Mouse (Mus musculus) MEL (cell line): ENCODE results near the gene AA467197. TPM values are rescaled to one million over a fixed set of nuclear protein-coding genes. Genes with fewer than 3 reads are reported as not detected.

Experiments
- DNase-seq: peaks from one replicate; pipeline ENCODE4 v3.0.0; 2011; ENCODE audit warnings: low read depth, low spot score
- H3K27ac ChIP-seq: 2 replicates; pipeline ENCODE4 v1.5.1; 2012; ENCODE audit warnings: low read depth, mild to moderate bottlenecking, control low read depth, low read length, moderate library complexity; ENCODE audit not compliant: control insufficient read depth
- H3K27me3 ChIP-seq, 2 experiments: fragments of 150-350 bp in 1 of 2; sonication (generic) in 1 of 2; 2 replicates each; pipeline ENCODE4 v1.6.1; 2012; ENCODE audit warnings: low read length in 2 of 2, mild to moderate bottlenecking in 2 of 2, improper control_type of control experiment in 1 of 2, moderate library complexity in 1 of 2; ENCODE audit not compliant: insufficient read depth in 2 of 2, control insufficient read depth in 1 of 2
- H3K36me3 ChIP-seq, 2 experiments: 2 replicates each; pipeline ENCODE4 v1.6.1; 2012 to 2014; ENCODE audit warnings: low read length in 2 of 2, improper control_type of control experiment in 1 of 2, inconsistent platforms in 1 of 2, mild to moderate bottlenecking in 1 of 2; ENCODE audit not compliant: insufficient read depth in 2 of 2, control insufficient read depth in 1 of 2
- H3K4me1 ChIP-seq, 2 experiments: fragments of 150-350 bp in 1 of 2; sonication (generic) in 1 of 2; 2 replicates each; pipeline ENCODE4 v1.6.1; 2012; ENCODE audit warnings: low read length in 2 of 2, improper control_type of control experiment in 1 of 2, mild to moderate bottlenecking in 1 of 2; ENCODE audit not compliant: insufficient read depth in 2 of 2, control insufficient read depth in 1 of 2
- H3K4me3 ChIP-seq, 2 experiments: fragments of 150-350 bp in 1 of 2; sonication (generic) in 1 of 2; 2 replicates each; pipeline ENCODE4 v1.5.1; 2012; ENCODE audit warnings: low read depth in 2 of 2, low read length in 2 of 2, mild to moderate bottlenecking in 2 of 2, moderate library complexity in 2 of 2, control low read depth in 1 of 2, improper control_type of control experiment in 1 of 2; ENCODE audit not compliant: control insufficient read depth in 1 of 2, insufficient read depth in 1 of 2
- H3K79me2 ChIP-seq: 2 replicates; pipeline ENCODE4 v1.6.1; 2012; ENCODE audit warnings: mild to moderate bottlenecking, low read length, moderate library complexity; ENCODE audit not compliant: control insufficient read depth, poor library complexity, insufficient read depth
- H3K9ac ChIP-seq: 2 replicates; pipeline ENCODE4 v1.6.1; 2012; ENCODE audit warnings: low read depth, mild to moderate bottlenecking, control low read depth, low read length, moderate library complexity; ENCODE audit not compliant: control insufficient read depth, poor library complexity, severe bottlenecking
- H3K9me3 ChIP-seq: fragments of 150-350 bp; sonication (generic); replicated peaks from 2 replicates; pipeline ENCODE4 v1.6.1; 2012; ENCODE audit warnings: mild to moderate bottlenecking, low read length, improper control_type of control experiment, moderate library complexity; ENCODE audit not compliant: insufficient read depth
- CTCF ChIP-seq, 3 experiments: IDR thresholded peaks in 2 of 3; conservative IDR thresholded peaks in 1 of 3; 2 replicates each; pipeline ENCODE4 v1.5.1; 2011 to 2012; ENCODE audit warnings: low read length in 3 of 3, low read depth in 2 of 3, mild to moderate bottlenecking in 2 of 3, improper control_type of control experiment in 1 of 3, inconsistent platforms in 1 of 3, mixed read lengths in 1 of 3, moderate library complexity in 1 of 3; ENCODE audit not compliant: control insufficient read depth in 1 of 3, insufficient read depth in 1 of 3, poor library complexity in 1 of 3, severe bottlenecking in 1 of 3
- ELF1 ChIP-seq: IDR thresholded peaks from 2 replicates; pipeline ENCODE4 v1.6.1; 2014; ENCODE audit warnings: low read depth, mild to moderate bottlenecking, inconsistent platforms, low read length, improper control_type of control experiment, moderate library complexity
- GATA1 ChIP-seq: IDR thresholded peaks from 2 replicates; pipeline ENCODE4 v1.6.1; 2011; ENCODE audit warnings: low read depth, low read length, improper control_type of control experiment
- HCFC1 ChIP-seq: IDR thresholded peaks from 2 replicates; pipeline ENCODE4 v1.6.1; 2012; ENCODE audit warnings: low read depth, mild to moderate bottlenecking, inconsistent platforms, low read length, improper control_type of control experiment, moderate library complexity
- KAT2A ChIP-seq: conservative IDR thresholded peaks from 2 replicates; pipeline ENCODE4 v1.6.1; 2012; ENCODE audit warnings: low read depth, low read length, improper control_type of control experiment, inconsistent platforms
- MAX ChIP-seq: IDR thresholded peaks from 2 replicates; pipeline ENCODE4 v1.6.1; 2011; ENCODE audit warnings: low read length, improper control_type of control experiment
- MEF2A ChIP-seq: IDR thresholded peaks from 2 replicates; pipeline ENCODE4 v1.6.1; 2014; ENCODE audit warnings: low read depth, mild to moderate bottlenecking, inconsistent platforms, low read length, improper control_type of control experiment; ENCODE audit not compliant: poor library complexity, insufficient replicate concordance, severe bottlenecking; ENCODE audit errors: extremely low read depth
- MYB ChIP-seq: IDR thresholded peaks from 2 replicates; pipeline ENCODE4 v1.6.1; 2011; ENCODE audit warnings: mild to moderate bottlenecking, low read depth, low read length, improper control_type of control experiment
- NELFE ChIP-seq: IDR thresholded peaks from 2 replicates; pipeline ENCODE4 v1.6.1; 2011; ENCODE audit warnings: low read depth, low read length, improper control_type of control experiment
- RAD21 ChIP-seq: IDR thresholded peaks from 2 replicates; pipeline ENCODE4 v1.6.1; 2011; ENCODE audit warnings: mild to moderate bottlenecking, low read depth, low read length, improper control_type of control experiment
- RCOR1 ChIP-seq: IDR thresholded peaks from 2 replicates; pipeline ENCODE4 v1.6.1; 2012; ENCODE audit warnings: low read depth, mild to moderate bottlenecking, inconsistent platforms, low read length, improper control_type of control experiment
- TBP ChIP-seq: IDR thresholded peaks from 2 replicates; pipeline ENCODE4 v1.8.0; 2011; ENCODE audit warnings: low read depth, low read length, improper control_type of control experiment
- polyA plus RNA-seq, 2 experiments: library from polyadenylated mRNA; stranded (reverse) in 1 of 2; unstranded in 1 of 2; fragments of >175 nt in 1 of 2; fragments of >200 nt in 1 of 2; gene quantifications; 2 replicates each; pipeline versions ENCODE4 v1.2.1 to v1.2.4; 2012; ENCODE audit warnings: low replicate concordance in 2 of 2, low read depth in 1 of 2; ENCODE audit not compliant: insufficient read length in 2 of 2, insufficient read depth in 1 of 2, missing spikeins in 1 of 2
- total RNA-seq: library from RNA; depleted of rRNA; stranded (reverse); fragments of 300-350 nt; gene quantifications from 2 replicates; pipeline ENCODE4 v1.2.3, GENCODE M21; 2012

Gene AA467197
- total and polyA plus RNA-seq, 3 experiments: not detected

- H3K4me3 ChIP-seq: no peak overlapping the region
- H3K79me2 ChIP-seq: no peaks in the 10 kb centered on the region
- no peaks in the 10 kb centered on the region for H3K4me1 ChIP-seq
- H3K27me3 ChIP-seq: no peaks in the 10 kb centered on the region
- no peak for DNase-seq
- no peak overlapping the region for H3K9ac ChIP-seq
- H3K9me3 ChIP-seq: no peaks in the 10 kb centered on the region
- H3K36me3 ChIP-seq: no peaks in the 10 kb centered on the region
- TF ChIP-seq NELFE: no peak
- TF ChIP-seq, all 39 proteins: peak for 0
- H3K27ac ChIP-seq: no peak overlapping the region
Observed at GRCm38 (mm10) chr2:122659825-122660224, 23.0 kb downstream of the AA467197 start.

- Histone ChIP-seq H3K79me2 (no peaks in the 10 kb centered on the region), H3K27ac (no peak overlapping the region), H3K9ac (no peak overlapping the region), H3K36me3 (no peaks in the 10 kb centered on the region), H3K9me3 (no peaks in the 10 kb centered on the region), H3K4me1 (no peaks in the 10 kb centered on the region), H3K4me3 (no peak overlapping the region), H3K27me3 (no peaks in the 10 kb centered on the region)
- no peak for DNase-seq
- TF ChIP-seq MAX (no peak), GATA1 (no peak), TBP (no peak), RCOR1 (no peak), HCFC1 (no peak), ELF1 (no peak), MYB (no peak), RAD21 (no peak), MEF2A (no peak), KAT2A (no peak), CTCF (IDR thresholded peaks at IDR 0.05 in 2 of 3, conservative IDR thresholded peaks at IDR 0.05 in 1 of 3; ENCODE audit: control insufficient read depth in 1 of 3, insufficient read depth in 1 of 3, low read depth in 2 of 3, low read length in 3 of 3, poor library complexity in 1 of 3, severe bottlenecking in 1 of 3) (no peak)
Observed at GRCm38 (mm10) chr2:122665253-122665972, 28.6 kb downstream of the AA467197 start.

DNA sequence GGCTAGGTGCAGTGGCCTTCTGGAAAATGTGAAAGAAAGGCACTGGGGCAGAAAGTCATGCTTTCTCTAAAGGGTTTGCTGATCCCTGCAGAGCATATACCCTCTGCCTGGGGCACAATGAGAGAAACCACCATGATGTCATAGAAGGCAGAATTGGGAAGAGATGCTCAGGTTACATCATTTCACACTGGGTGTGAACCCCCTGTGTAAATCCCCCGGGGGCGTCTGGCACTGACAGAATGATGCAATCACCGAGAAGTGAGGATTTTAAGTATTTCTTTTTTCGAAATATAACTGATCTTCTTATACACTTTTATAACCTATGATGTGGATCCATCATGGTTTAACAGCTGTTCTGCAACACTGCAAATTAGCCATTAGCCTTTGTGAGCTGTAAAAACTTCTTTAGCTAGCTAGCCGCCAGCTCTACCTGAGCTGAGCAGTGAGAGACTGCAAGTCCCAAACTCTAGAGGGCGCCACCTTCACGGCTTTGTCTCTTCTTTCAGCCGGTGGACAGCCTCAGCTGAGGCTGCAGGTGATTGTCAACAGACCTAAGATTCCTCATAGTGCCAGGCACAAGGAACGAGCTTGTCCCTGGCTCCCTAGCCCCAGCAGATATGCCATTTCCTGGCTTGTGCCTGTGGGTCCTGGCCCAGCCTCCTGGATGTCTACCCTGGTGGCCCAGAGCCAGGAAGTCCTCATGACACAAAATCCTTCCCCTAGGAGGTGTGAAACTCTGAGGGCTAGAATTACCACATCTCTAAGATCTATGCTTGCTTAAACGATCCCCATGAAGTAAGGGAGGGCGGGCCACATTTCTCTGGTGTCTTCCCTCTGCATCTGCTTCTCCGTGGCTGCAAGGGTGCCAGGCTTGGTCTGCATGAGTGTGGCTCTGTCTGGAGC is 29.4 kb downstream of the AA467197 start:
- no peaks in the 10 kb centered on the region for H3K79me2 ChIP-seq
- no peaks in the 10 kb centered on the region for H3K9me3 ChIP-seq
- no peak overlapping the region for H3K9ac ChIP-seq
- no peak overlapping the region for H3K4me3 ChIP-seq
- no peaks in the 10 kb centered on the region for H3K4me1 ChIP-seq
- DNase-seq: no peak
- no peak for TF ChIP-seq RAD21
- TF ChIP-seq CTCF (IDR thresholded peaks at IDR 0.05 in 2 of 3, conservative IDR thresholded peaks at IDR 0.05 in 1 of 3; ENCODE audit: control insufficient read depth in 1 of 3, insufficient read depth in 1 of 3, low read depth in 2 of 3, low read length in 3 of 3, poor library complexity in 1 of 3, severe bottlenecking in 1 of 3): peak in 2 of 3 experiments; percentile 4 to 15; a peak in 1 of 6 replicates
- H3K27me3 ChIP-seq: no peaks in the 10 kb centered on the region
- H3K27ac ChIP-seq: no peak overlapping the region
- no peaks in the 10 kb centered on the region for H3K36me3 ChIP-seq
